Mouse (Mus musculus): Measurements from ENCODE around the gene Acot3.

Acot3 gene

GRCm38 (mm10) chr12:84107012-84107411, 55.1 kb downstream of the Acot3 start:
- DNase-seq = no peak

DNA sequence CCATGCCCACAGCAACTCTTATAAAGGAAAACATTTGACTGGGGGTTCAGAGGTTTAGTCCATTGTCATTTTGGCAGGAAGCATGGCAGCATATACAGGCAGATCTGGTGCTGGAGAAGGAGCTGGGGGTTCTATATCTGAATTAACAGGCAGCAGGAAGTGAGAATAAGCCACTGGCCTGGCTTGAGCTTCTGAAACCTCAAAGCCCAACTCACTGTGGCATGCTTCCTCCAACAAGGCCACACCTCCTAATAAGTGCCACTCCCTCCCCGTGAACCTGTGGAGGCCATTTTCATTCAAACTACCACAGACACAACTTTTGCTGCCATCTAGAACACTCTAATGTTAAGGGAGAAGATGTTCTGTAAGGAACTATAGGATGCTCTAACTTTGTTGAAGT, 55.7 kb downstream of the Acot3 start:
- no peak for DNase-seq

DNA sequence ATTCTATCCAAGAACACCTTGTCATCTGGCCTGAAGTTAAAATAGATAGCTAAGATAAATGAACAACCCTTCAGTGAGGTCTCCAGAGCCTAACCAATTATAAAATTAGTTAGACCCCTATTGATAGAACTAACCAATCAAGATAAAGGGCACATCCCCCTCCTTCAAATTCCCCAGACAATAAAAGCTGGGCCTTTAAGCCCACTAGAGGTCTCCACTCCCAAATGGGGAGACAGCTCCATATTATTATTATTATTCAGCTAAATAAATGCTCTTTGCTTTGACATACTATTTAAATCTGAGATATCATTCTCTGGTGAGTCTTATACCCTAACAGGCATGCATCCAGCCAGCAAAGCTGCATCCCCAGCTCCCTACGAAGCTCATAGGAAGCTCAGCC, 58.0 kb downstream of the Acot3 start:
- DNase-seq = no peak
